Mouse (Mus musculus) intestine, embryonic 16.5 days (tissue): Measurements from ENCODE around the gene Hist1h4k. TPM values are rescaled to one million over a fixed set of nuclear protein-coding genes. Genes with fewer than 3 reads are reported as not detected.
"Not testable (repeated sequence)": the region's sequence is repeated elsewhere in the genome, so short reads cannot be mapped to it uniquely, and the experiment has no call there.

Experiments
- ATAC-seq: fragments of 200-750 bp; cut with Nextera tagmentation; 2 replicates; pipeline ENCODE4 v1.8.0; 2017; ENCODE audit warnings: moderate TSS enrichment, moderate library complexity
- H3K27ac ChIP-seq: fragments of 300-500 bp; sonication (generic); 2 replicates; pipeline ENCODE4 v1.5.1; 2014; ENCODE audit warnings: mild to moderate bottlenecking, low read length
- H3K27me3 ChIP-seq: fragments of 300-500 bp; sonication (generic); replicated peaks from 2 replicates; pipeline ENCODE4 v1.6.1; 2014; ENCODE audit warnings: low read length, control low read depth, mixed read lengths; ENCODE audit not compliant: control insufficient read depth, insufficient read depth
- H3K36me3 ChIP-seq: fragments of 300-500 bp; sonication (generic); 2 replicates; pipeline ENCODE4 v1.6.1; 2014; ENCODE audit warnings: low read length, control low read depth; ENCODE audit not compliant: control insufficient read depth, insufficient read depth
- H3K4me1 ChIP-seq: fragments of 300-500 bp; sonication (generic); 2 replicates; pipeline ENCODE4 v1.6.1; 2014; ENCODE audit warnings: low read length, control low read depth, mixed read lengths; ENCODE audit not compliant: control insufficient read depth, insufficient read depth
- H3K4me2 ChIP-seq: fragments of 300-500 bp; sonication (generic); 2 replicates; pipeline ENCODE4 v1.6.1; 2014; ENCODE audit warnings: low read depth, low read length, control low read depth
- H3K4me3 ChIP-seq: fragments of 300-500 bp; sonication (generic); 2 replicates; pipeline ENCODE4 v1.5.1; 2014; ENCODE audit warnings: mild to moderate bottlenecking, low read length
- H3K9ac ChIP-seq: fragments of 300-500 bp; sonication (generic); 2 replicates; pipeline ENCODE4 v1.6.1; 2014; ENCODE audit warnings: low read depth, low read length
- H3K9me3 ChIP-seq: fragments of 300-500 bp; sonication (generic); 2 replicates; pipeline ENCODE4 v1.6.1; 2016; ENCODE audit warnings: low read length, control low read depth; ENCODE audit not compliant: control insufficient read depth
- WGBS: fragments of 180-500 bp; shearing (Covaris S2); extraction: QIAGEN DNeasy Blood & Tissue Kit; methylation state at CpG from one replicate; pipeline ENCODE4 v1.1.7; 2014; 5-methylcytosine and 5-hydroxymethylcytosine counted together
- polyA plus RNA-seq: library from polyadenylated mRNA; unstranded; fragments of >200 nt; fragmentation: Nextera tagmentation; extraction: Ambion mirVana; gene quantifications from 2 replicates; pipeline ENCODE4 v1.2.1, GENCODE M21; 2015

Hist1h4k gene
- polyA plus RNA-seq, 1 experiment from 2014 or later = 4.0 TPM

- peak; percentile 97 for ATAC-seq
- Histone ChIP-seq H3K27ac (peak within 1 kb of the TSS; percentile 80), H3K4me1 (peaks cover 17% of the 10 kb centered on the region), H3K9ac (peak within 1 kb of the TSS; percentile 59), H3K4me3 (peak within 1 kb of the TSS; percentile 49), H3K4me2 (peak within 1 kb of the TSS; percentile 60)
- not testable (repeated sequence) for H3K36me3 ChIP-seq, H3K27me3 ChIP-seq, H3K9me3 ChIP-seq
- under 1% methylated on average over 34 of the region's 37 CpGs for WGBS
Measured at GRCm38 (mm10) chr13:21721757-21722372, 28.4 kb downstream of the Hist1h4k start, which contains the start of gene Hist1h2bm. Gene Hist1h2bm, plus strand, starts transcription at chr13:21722044.

DNA sequence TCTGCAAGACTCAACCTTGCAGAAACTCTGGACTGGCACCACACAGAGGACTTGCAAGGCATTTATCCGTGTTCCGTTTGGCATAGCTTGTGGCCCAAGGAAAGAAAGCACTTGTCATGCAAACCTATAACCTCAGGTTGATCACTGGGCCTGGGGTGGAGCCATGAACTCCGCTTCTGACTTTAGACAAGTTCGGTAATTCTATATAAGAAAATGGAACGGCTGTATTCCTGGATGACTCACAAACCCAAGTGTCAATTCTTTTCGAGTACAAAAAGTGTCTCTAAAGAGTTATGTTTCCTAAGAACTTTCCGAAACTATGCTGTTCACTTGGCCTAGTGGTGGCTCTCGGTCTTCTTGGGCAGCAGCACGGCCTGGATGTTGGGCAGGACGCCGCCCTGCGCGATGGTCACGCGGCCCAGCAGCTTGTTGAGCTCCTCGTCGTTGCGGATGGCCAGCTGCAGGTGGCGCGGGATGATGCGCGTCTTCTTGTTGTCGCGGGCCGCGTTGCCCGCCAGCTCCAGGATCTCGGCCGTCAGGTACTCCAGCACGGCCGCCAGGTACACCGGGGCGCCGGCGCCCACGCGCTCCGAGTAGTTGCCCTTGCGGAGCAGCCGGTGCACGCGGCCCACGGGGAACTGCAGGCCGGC lies 29.1 kb downstream of the Hist1h4k start:
- not testable (repeated sequence) for H3K27me3 ChIP-seq, H3K9me3 ChIP-seq, H3K36me3 ChIP-seq
- Histone ChIP-seq H3K4me3 (peak overlapping the region; percentile 49), H3K9ac (peak overlapping the region; percentile 59), H3K4me1 (peaks cover 17% of the 10 kb centered on the region), H3K4me2 (peak overlapping the region; percentile 60), H3K27ac (peak overlapping the region; percentile 80)
- ATAC-seq = peak; percentile 24
- 2% methylated on average over 20 of the region's 44 CpGs for WGBS

DNA sequence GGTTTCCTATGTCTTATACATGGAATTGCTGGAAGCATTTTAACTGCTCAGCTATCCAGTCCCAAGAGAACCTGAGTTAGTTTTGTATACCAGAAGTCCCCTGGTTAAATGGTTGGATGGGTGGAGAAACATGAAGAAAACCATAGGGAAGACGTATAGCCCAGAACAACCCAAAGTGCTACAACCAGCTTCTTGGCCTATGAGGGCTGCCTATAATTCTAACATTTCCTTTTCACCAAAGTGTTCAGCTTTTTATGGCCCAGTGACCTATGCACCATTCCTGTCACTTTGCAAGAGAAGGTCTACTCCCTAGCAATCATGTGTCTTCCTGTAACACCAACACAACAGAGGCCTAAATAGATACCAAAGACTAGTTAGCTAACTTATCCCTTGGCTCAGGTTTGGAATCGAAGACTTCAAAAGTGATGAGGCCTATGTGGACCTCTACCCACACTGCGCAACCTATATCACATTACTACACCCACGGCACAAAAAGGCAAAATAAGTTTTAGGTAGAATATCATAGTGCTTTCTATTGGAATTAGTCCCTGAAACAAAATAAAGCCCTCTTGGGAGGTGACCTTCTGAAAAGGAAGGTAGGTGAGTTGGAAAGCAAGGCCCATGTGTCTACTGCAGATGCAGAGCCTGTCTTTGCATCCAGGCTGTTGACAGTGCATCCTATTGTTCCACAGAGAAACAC lies 31.8 kb downstream of the Hist1h4k start:
- 61% methylated on average over 4 of the region's 4 CpGs for WGBS
- no peaks in the 10 kb centered on the region for H3K9me3 ChIP-seq
- H3K36me3 ChIP-seq = no peaks in the 10 kb centered on the region
- H3K27ac ChIP-seq = peak overlapping the region; percentile 77
- ATAC-seq = no peak
- H3K4me2 ChIP-seq = peak overlapping the region; percentile 66
- peaks cover 25% of the 10 kb centered on the region for H3K4me1 ChIP-seq
- peak overlapping the region; percentile 55 for H3K4me3 ChIP-seq
- peak overlapping the region; percentile 68 for H3K9ac ChIP-seq
- no peaks in the 10 kb centered on the region for H3K27me3 ChIP-seq

DNA sequence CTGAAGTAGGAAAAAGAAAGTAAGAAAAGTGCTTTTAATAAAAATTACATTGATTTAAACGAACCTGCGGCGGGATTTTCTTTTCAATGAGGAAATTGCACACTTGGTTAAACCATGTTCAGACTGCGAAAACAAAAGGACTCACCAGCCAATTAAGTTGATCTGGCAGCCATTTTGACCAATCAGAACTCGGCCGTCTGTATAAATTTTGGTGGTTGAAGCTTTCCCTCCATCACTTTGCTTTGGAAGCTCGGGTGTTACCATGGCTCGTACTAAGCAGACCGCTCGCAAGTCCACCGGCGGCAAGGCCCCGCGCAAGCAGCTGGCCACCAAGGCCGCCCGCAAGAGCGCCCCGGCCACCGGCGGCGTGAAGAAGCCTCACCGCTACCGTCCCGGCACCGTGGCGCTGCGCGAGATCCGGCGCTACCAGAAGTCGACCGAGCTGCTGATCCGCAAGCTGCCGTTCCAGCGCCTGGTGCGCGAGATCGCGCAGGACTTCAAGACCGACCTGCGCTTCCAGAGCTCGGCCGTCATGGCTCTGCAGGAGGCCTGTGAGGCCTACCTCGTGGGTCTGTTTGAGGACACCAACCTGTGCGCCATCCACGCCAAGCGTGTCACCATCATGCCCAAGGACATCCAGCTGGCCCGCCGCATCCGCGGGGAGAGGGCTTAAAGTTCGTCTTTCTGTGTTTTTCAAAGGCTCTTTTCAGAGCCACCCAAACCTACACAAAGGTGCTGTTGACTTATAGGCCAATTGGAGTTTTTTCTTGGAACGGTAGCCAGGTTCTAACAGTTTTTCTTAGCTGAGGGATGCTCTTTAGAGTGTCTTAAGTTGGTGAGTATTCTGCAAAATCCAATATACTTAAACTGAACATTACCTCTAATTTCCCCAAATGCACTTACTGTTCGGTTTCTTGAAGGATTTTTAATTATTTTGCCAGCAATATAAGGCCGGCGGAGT lies 32.6 kb downstream of the Hist1h4k start, which contains the start of gene Hist1h3h:
TSS of gene Hist1h3h (plus strand) at position 263 of the 961 bp plus-strand sequence.
- not testable (repeated sequence) for H3K27me3 ChIP-seq, H3K9me3 ChIP-seq, H3K36me3 ChIP-seq
- 1% methylated on average over 25 of the region's 56 CpGs for WGBS
- peaks cover 24% of the 10 kb centered on the region for H3K4me1 ChIP-seq
- peak within 1 kb of the TSS; percentile 68 for H3K9ac ChIP-seq
- peak; percentile 36 for ATAC-seq
- peak within 1 kb of the TSS; percentile 79 for H3K4me2 ChIP-seq
- peak within 1 kb of the TSS; percentile 96 for H3K27ac ChIP-seq
- H3K4me3 ChIP-seq = peak within 1 kb of the TSS; percentile 55

DNA sequence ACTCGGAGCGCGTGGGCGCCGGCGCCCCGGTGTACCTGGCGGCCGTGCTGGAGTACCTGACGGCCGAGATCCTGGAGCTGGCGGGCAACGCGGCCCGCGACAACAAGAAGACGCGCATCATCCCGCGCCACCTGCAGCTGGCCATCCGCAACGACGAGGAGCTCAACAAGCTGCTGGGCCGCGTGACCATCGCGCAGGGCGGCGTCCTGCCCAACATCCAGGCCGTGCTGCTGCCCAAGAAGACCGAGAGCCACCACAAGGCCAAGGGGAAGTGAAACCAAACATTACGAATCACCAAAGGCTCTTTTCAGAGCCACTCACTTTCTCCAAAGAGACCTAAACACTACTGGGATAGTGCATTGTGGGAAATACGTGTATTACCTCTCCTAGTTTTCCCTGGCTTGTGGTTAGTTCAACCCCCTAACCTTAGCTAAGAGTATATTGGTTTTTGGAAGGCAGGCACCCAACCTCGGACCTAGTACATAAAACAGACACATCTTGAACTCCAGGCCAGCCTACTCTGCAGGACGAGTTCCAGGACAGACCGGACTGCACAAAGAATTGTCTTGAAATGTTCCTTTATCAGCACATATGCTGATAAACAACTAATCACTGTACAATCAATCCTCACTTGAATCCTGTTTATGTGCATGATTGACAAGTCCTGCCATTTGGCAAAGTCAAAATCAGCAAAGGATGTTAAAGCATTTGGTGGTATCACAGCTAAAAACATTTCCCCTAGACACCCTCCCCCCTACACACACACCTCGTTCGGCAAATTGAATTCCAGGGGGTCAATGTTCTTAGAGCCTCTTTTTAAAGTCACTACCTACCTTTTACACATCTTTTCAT lies 33.5 kb downstream of the Hist1h4k start:
- H3K9ac ChIP-seq = peak overlapping the region; percentile 58
- not testable (repeated sequence) for H3K27me3 ChIP-seq, H3K36me3 ChIP-seq, H3K9me3 ChIP-seq
- H3K4me2 ChIP-seq = peak overlapping the region; percentile 88
- peak overlapping the region; percentile 52 for H3K4me3 ChIP-seq
- peaks cover 22% of the 10 kb centered on the region for H3K4me1 ChIP-seq
- peak; percentile 1 for ATAC-seq
- peak overlapping the region; percentile 96 for H3K27ac ChIP-seq
- WGBS = 0% methylated on average over 9 of the region's 38 CpGs

- Histone ChIP-seq H3K4me3 (peak within 1 kb of the TSS; percentile 52), H3K27ac (peak within 1 kb of the TSS; percentile 96), H3K9ac (peak within 1 kb of the TSS; percentile 68), H3K4me1 (peaks cover 21% of the 10 kb centered on the region), H3K4me2 (peak within 1 kb of the TSS; percentile 88)
- not testable (repeated sequence) for H3K9me3 ChIP-seq, H3K36me3 ChIP-seq, H3K27me3 ChIP-seq
- under 1% methylated on average over 27 of the region's 50 CpGs for WGBS
- peak; percentile 89 for ATAC-seq
Measured at GRCm38 (mm10) chr13:21715864-21716539, 34.3 kb downstream of the Hist1h4k start, which contains the start of the genes Hist1h2bl and Hist1h2ai. Gene Hist1h2bl, minus strand, starts transcription at chr13:21716143. Gene Hist1h2ai, plus strand, starts transcription at chr13:21716422.

GRCm38 (mm10) chr13:21715131-21715863 lies 35.0 kb downstream of the Hist1h4k start:
- Histone ChIP-seq H3K4me2 (peak overlapping the region; percentile 88), H3K4me1 (peaks cover 16% of the 10 kb centered on the region), H3K27me3 (no peaks in the 10 kb centered on the region), H3K36me3 (no peaks in the 10 kb centered on the region), H3K9ac (peak overlapping the region; percentile 68), H3K27ac (peak overlapping the region; percentile 91), H3K9me3 (no peaks in the 10 kb centered on the region), H3K4me3 (peak overlapping the region; percentile 48)
- ATAC-seq = no peak
- WGBS = under 1% methylated on average over 20 of the region's 22 CpGs
